Mouse (Mus musculus) spleen, adult 2 months (tissue): ENCODE results near the gene Nfib.

Experiments
- CTCF ChIP-seq: fragments of 200-500 bp; IDR thresholded peaks from 2 replicates; pipeline ENCODE4 v1.5.1; 2011; ENCODE audit warnings: mild to moderate bottlenecking, inconsistent platforms; ENCODE audit not compliant: insufficient read depth, insufficient read length, insufficient replicate concordance; ENCODE audit errors: extremely low read depth
- POLR2A ChIP-seq: fragments of 200-500 bp; IDR thresholded peaks from 2 replicates; pipeline ENCODE4 v1.6.1; 2011; ENCODE audit warnings: low read depth, low read length, inconsistent platforms

- no peak for TF ChIP-seq CTCF
- no peak for TF ChIP-seq POLR2A
Observed at GRCm38 (mm10) chr4:82724058-82724457, 18.5 kb upstream of the Nfib start.
